Mouse (Mus musculus) adrenal gland, adult (tissue): ENCODE measurements at regions not wholly inside any gene's neighbourhood (a gene's known extent, or its start where the extent isn't known, plus 50 kb on each side); places are given as distances from the start of the nearest gene placed in this dataset.

Source experiments
- DNase-seq, 2 experiments: peaks; one replicate each; pipeline ENCODE4 v3.0.0; 2022 to 2023; ENCODE audit warnings: low spot score in 1 of 2; ENCODE audit not compliant: inconsistent age in 2 of 2

- DNase-seq: peak; percentile 50 to 72
Measured at GRCm38 (mm10) chr13:62293331-62293730, 89.6 kb downstream of the Gm3604 start.

- no peak for DNase-seq
Measured at GRCm38 (mm10) chr13:62286891-62287290, 96.1 kb downstream of the Gm3604 start.
